Mouse (Mus musculus) heart, adult 10 weeks (tissue): ENCODE results near the gene Atp13a5. TPM values are rescaled to one million over a fixed set of nuclear protein-coding genes. Genes with fewer than 3 reads are reported as not detected.

Experiments
- polyA plus RNA-seq: library from polyadenylated mRNA; stranded (reverse); fragments of 350-450 nt; fragmentation: Illumina TruSeq; extraction: RNeasy Lipid Tissue Mini Kit (QIAGEN cat#74804); gene quantifications from one replicate; pipeline ENCODE4 v1.2.3, GENCODE M21; 2014; ENCODE audit warnings: low read depth, low replicate concordance

Atp13a5 gene
- polyA plus RNA-seq, result not detected

DNA sequence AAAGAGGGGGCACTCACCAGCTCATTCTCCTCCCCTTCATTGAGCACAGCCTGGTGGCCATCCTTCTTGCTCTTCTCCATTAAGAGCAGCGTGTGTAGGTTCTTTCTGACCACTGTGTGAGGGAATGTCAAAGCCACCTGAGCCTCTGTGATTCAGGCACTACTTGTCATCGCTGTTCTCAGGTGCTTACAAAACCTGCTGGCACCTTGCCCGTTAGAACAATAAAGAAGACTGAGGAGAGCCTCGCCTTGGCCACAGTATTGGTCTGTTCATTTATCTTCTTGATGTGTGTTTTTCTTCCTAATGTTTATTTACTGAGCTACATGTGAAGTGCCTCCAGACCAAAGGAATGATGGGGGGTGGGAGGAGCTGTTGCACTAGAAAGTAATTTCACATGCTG is at the start of gene Atp13a5:
Gene Atp13a5, minus strand, starts transcription at position 275 of the 400 bp plus-strand sequence.

DNA sequence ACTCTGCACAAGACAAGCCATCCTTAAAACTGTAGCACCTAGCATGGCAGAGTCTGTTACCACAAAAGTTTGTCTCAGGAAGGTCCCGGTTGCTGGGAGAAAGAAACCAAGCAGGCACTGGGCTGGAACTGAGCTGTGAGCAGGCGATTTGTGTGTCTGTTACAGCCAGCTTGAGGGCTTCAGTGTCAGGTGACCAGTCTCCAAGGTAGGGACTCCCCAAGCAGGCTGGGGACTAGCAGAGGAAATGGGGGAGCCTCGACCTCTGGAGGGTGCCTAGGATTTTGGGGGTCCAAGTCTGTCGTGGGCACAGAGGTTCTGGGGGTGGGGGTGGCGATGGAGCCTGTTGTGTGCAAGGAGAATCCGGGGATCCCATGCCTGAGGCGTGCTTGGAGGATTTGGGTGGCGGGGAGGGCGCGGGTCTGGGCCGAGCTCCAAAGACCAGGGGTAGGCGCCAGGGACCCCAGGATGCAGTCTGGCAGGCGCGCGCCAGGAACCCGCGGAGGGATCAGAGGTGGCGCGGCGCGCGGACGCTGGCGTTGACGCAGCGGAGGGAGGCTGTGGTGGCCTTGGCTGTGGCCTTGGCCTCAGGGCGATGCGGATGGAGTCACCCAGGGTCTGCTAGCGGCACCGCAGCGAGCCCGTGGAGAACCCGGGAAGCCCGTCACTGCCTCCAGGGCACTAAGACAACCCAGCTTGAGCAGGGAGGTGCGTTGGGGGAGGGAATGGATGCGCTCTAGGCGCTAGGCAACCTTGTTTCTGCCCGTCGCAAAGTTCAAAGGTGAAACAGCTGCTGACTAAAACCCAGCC is 168.7 kb downstream of the Atp13a5 start, which contains the start of gene Hrasls:
Gene Hrasls, plus strand, starts transcription at position 91 of the 807 bp plus-strand sequence.

Other genes with a start within 250 kb of the Atp13a5 start
- gene Hrasls, start 169.0 kb downstream of the Atp13a5 start, polyA plus RNA-seq, result 36.4 TPM
- not detected for gene Atp13a4, start 166.1 kb upstream of the Atp13a5 start, polyA plus RNA-seq
- gene Opa1, start 200.6 kb upstream of the Atp13a5 start, polyA plus RNA-seq, result 99.7 TPM